Mouse (Mus musculus) lung, postnatal 0 days (tissue): Measurements from ENCODE around the gene Mphosph9.

ENCODE experiments used
- CTCF ChIP-seq: IDR thresholded peaks from 2 replicates; pipeline ENCODE4 v1.5.1; 2016; ENCODE audit warnings: antibody characterized with exemption, mild to moderate bottlenecking
- EP300 ChIP-seq: IDR thresholded peaks from 2 replicates; pipeline ENCODE4 v1.6.1; 2016; ENCODE audit warnings: antibody characterized with exemption, mild to moderate bottlenecking, control low read depth

DNA sequence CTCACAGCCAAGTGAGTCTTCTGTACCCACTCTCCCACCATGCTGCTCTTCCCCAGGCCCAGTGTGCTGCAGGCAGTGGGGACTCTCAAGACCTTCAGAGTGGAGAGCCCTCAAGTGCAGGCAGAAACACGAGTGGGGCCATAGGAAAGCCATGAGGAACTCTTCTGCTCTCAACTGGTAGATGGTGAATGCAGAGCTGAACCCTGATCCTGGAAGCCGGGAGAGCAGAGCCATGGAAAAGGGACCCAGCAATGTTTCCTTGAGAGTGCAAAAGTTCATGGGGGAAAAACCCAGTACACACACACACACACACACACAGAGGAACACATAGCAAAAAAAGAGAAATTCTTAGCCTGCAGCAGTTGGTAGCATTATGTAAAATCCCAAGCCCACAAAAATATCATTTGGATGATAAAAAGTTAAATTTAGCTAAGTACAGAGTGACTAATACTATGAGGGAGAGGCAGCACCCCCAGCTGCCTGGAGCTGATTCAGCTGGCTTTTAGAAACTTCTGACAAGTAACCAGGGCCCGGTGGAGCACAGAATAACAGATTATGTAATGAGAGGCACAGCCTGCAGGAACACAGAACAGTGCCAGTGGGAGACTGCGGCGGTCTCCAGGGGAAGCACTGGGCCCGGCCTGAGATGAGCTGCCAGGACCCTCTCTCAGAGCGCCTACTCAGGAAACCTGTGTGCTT, 106.6 kb downstream of the Mphosph9 start:
- peak; percentile 45; the same call in 1 of the 2 replicates for TF ChIP-seq EP300
- peak; percentile 36 for TF ChIP-seq CTCF
